Mouse (Mus musculus) gastrocnemius, adult 2 months (tissue): ENCODE results near the gene Zfp511. TPM values are rescaled to one million over a fixed set of nuclear protein-coding genes. Genes with fewer than 3 reads are reported as not detected.

Experiments used
- DNase-seq: peaks from one replicate; pipeline ENCODE4 v3.0.0; 2022
- H3K27ac ChIP-seq: fragments of 200-600 bp; 2 replicates; pipeline ENCODE4 v1.8.1; 2022; ENCODE audit warnings: mild to moderate bottlenecking
- H3K4me3 ChIP-seq: fragments of 200-600 bp; 2 replicates; pipeline ENCODE4 v1.8.1; 2022; ENCODE audit warnings: mild to moderate bottlenecking, moderate library complexity
- CTCF ChIP-seq: fragments of 200-600 bp; IDR thresholded peaks from 2 replicates; pipeline ENCODE4 v1.8.1; 2022; ENCODE audit warnings: antibody characterized with exemption, mild to moderate bottlenecking, moderate library complexity
- intact Hi-C: fragments of 180-260 bp; cut with DNase I; formaldehyde crosslinking; loops from one replicate; pipeline ENCODE4 v1.15.1; 2025
- total RNA-seq, 2 experiments: library from RNA; stranded (reverse); gene quantifications; 2 replicates each; pipeline ENCODE4 v1.2.3; 2021

The Zfp511 gene
- total RNA-seq, 2 experiments from 2014 or later = 8.4 to 8.6 TPM

DNA sequence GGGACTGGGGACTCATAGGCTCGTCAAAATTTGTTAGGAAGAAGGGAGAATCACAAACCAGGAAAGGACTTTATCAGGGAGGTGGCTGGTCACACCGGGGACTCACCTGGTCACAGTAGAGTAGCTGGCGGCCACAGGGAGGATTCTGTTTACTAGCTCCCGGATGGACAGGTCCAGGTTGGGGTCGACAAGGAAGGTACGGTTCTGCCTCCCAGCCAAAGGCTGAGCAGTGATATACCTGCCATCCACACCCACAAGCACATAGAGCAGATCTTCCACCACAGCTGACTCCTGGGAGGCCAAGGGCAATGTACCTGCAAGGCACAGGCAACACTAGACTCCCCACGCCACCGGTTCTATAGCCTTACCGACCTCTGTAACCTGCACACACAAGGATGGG lies 28.4 kb upstream of the Zfp511 start:
- no peak for DNase-seq
- no peak for TF ChIP-seq CTCF
- intact Hi-C loops = no loop called here
- Histone ChIP-seq H3K27ac (no peak overlapping the region), H3K4me3 (no peak overlapping the region)

DNA sequence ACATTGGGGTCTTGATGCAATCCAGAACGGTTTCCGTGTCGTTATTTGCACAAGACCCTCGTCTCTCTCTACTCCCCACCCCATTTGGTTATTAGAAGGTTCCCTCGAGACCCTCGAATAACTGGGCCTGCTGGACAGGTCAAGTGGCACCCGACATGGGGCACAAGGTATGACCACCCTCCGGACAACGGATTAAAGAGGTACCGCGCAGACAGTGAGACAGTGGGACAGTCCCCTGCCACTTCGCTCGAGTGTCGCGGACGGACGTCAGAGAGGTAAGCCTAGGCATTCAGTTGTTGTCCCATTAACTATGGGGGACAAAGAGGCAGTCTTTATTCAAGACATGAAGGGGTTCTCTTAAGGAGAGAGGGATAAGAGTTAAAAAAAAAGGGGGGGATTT lies 24.9 kb upstream of the Zfp511 start:
- no peak for DNase-seq
- TF ChIP-seq CTCF = no peak
- intact Hi-C loops = no loop called here
- Histone ChIP-seq H3K4me3 (no peak overlapping the region), H3K27ac (no peak overlapping the region)

GRCm38 (mm10) chr7:140031771-140032170 lies 4.4 kb upstream of the Zfp511 start:
- DNase-seq = no peak
- no peak overlapping the region for H3K4me3 ChIP-seq

DNA sequence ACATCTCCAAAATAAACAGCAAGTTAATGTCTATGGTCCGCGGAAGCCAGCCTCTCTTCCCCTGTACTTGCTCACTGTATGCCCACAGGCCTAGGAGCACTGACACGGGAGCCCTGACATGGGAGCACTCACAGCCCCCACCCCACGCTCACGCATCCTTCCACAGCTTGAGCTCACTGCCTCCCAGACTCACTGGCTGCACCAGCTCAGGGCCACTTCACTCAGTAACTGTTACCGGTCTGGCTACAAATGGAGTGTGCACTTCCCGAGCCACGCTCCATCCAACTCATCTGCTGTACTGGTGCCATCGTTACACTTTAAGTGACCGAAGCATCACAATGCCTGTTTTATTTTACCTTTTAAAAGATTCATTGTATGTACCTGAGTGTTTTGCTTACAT lies 3.8 kb upstream of the Zfp511 start:
- intact Hi-C loops = no loop called here
- no peak for TF ChIP-seq CTCF
- no peak for DNase-seq
- no peak overlapping the region for H3K27ac ChIP-seq
- H3K4me3 ChIP-seq = no peak overlapping the region

More at GRCm38 (mm10) chr7:140031771-140032170, 4.4 kb upstream of the Zfp511 start:
- intact Hi-C loops = no loop called here
- H3K27ac ChIP-seq = no peak overlapping the region
- no peak for TF ChIP-seq CTCF

- intact Hi-C loops = no loop called here
- no peak overlapping the region for H3K27ac ChIP-seq
- no peak for DNase-seq
- no peak for TF ChIP-seq CTCF
- no peak overlapping the region for H3K4me3 ChIP-seq
Measured at GRCm38 (mm10) chr7:140033386-140033785, 2.8 kb upstream of the Zfp511 start.

DNA sequence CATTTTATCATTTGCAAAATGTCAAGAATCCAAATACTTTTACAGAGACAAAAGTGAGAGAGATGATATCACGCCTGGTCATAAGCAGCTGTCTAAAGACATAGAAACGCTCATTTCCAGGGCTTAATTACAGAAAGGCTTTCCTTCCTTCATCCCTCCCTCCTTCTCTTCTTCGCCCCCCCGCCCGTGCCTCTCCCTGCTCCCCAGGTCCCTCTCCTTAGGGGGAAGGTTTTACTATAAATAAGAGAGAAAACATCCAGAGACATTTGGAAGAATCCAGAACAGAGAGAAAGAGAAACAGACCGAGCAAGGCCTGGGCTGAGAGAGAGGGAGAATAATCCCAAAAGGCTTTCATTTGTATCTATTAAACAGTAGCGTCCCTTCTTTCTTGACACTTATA lies 735 bp upstream of the Zfp511 start:
- no peak for DNase-seq
- H3K27ac ChIP-seq = peak overlapping the region; percentile 97
- TF ChIP-seq CTCF = no peak
- H3K4me3 ChIP-seq = peak overlapping the region; percentile 84
- intact Hi-C loops = loop anchor here (5.0 kb wide), 1 partner anchor 82 kb away; the partner anchor contains the start of genes Echs1 and Paox

DNA sequence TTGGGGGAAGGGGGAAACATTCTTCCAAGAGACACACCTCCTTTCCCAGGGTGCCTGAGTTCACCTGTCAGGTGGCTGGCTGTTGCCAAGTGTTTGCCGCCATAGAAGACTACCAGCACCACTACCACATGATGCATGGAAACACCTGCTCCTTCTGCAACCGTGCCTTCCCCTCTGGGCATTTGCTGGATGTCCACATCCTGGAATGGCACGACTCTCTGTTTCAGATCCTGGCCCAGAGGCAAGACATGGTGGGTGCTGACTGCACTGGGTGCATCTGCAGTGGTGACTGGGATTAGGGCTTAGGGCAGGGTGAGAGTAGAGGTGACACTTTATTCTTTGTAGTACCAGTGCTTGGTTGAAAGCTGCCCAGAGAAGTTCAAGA lies 972 bp downstream of the Zfp511 start:
- intact Hi-C loops = loop anchor here (5.0 kb wide), 1 partner anchor 80 kb away; the partner anchor contains the start of genes Echs1 and Paox
- no peak for DNase-seq
- Histone ChIP-seq H3K4me3 (peak overlapping the region; percentile 84), H3K27ac (no peak overlapping the region)
- TF ChIP-seq CTCF = no peak

DNA sequence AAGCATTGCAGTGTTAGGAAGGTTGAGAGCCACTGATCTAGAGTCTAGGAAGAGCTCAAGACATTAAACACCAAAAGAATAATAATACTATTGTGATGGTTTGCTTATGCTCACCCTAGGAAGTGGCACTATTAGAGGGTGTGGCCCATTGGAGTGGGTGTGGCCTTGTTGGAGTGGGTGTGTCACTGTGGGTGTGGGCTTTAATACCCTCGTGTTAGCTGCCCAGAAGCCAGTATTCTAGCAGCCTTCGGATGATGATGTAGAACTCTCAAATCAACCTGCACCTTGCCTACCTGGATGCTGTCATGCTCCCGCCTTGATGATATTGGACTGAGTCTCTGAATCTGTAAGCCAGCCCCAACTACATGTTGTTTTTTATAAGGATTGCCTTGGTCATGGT lies 6.5 kb downstream of the Zfp511 start:
- intact Hi-C loops = no loop called here

DNA sequence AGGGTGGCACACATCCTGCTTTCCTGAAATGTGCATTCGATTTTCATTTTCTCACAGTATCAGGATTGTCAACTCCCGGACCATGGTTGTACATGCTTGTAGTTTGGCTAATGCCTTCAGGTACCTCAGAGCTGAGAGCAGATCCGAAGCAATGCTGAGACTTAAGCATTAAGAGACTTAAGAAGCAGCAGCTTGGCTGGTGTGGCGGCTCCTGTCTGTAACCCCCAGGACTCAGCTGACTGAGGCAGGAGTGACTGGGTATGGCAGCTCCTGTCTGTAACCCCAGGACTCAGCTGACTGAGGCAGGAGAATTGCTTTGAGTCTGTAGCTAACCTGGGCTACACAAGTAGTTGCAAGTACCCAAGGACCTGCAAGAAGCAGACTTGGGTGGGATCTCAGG lies 9.4 kb downstream of the Zfp511 start:
- no peak for TF ChIP-seq CTCF
- DNase-seq = no peak
- intact Hi-C loops = no loop called here
- Histone ChIP-seq H3K27ac (no peak overlapping the region), H3K4me3 (no peak overlapping the region)

More for the DNA sequence above, 6.5 kb downstream of the Zfp511 start:
- Histone ChIP-seq H3K27ac (no peak overlapping the region), H3K4me3 (no peak overlapping the region)
- no peak for DNase-seq
- no peak for TF ChIP-seq CTCF

DNA sequence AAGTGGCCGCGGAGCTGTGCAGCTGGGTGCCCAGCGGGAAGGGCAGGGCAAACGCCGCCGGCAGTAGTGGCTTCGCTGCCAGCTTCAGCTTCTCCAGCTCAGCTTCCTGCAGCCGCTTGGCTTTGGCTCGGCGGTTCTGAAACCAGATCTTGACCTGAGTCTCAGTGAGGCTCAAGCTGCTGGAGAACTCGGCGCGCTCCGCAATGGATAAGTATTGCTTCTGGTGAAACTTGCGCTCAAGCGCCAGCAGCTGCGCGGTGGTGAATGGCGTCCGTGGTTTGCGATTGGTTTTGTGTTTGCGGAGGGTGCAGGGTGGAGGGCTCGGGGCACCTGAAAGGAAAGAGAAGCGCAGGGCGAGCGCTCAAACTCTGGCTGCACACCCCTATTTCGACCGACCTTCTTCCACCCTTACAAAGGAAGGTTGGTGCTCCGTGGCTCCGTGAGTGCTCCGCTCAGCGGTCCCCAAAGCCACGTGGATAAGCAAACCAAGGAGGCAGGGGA lies 11.7 kb downstream of the Zfp511 start:
- intact Hi-C loops = no loop called here
- DNase-seq = peak; percentile 76
- no peak for TF ChIP-seq CTCF
- Histone ChIP-seq H3K4me3 (peak overlapping the region; percentile 70), H3K27ac (no peak overlapping the region)

- intact Hi-C loops = no loop called here
- no peak for DNase-seq
- no peak for TF ChIP-seq CTCF
Measured at GRCm38 (mm10) chr7:140048361-140049114, 12.3 kb downstream of the Zfp511 start, which contains the start of gene Msx3. Gene Msx3, minus strand, starts transcription at chr7:140049089.

DNA sequence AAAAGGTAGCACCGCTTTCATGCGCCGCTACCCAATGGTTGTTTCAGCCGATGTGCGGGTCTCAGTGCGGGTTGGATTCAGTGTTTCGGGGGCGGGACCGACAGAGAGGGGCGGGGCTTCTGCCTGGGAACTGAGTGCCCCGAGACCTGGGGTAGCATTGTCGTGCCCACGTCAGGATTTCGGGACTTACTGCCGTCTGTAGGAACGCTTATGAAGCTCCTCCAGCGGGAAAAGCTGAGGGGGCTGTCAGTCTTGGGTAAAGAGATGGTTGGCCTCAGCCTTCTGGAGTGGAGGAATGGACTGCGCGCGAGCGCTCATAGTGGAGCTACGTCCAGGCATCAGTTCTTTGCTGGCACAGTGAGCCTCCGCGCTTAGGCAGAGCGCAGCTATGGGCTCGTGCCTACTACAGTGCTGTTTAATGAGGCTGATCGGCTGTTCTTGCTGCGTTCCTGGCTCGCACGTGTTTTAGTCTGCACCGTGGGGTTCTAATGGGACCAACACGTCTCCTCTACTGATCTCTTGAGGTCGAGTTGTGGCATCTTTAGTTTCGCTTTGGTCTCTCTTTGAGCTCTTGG lies 13.0 kb downstream of the Zfp511 start:
- TF ChIP-seq CTCF = no peak
- H3K4me3 ChIP-seq = peak overlapping the region; percentile 70
- intact Hi-C loops = no loop called here
- H3K27ac ChIP-seq = no peak overlapping the region
- peak; percentile 27 for DNase-seq

More at GRCm38 (mm10) chr7:140048361-140049114, 12.3 kb downstream of the Zfp511 start, which contains the start of gene Msx3:
- H3K4me3 ChIP-seq = peak within 1 kb of the TSS; percentile 70
- H3K27ac ChIP-seq = no peak within 1 kb of the TSS

- DNase-seq = no peak
- intact Hi-C loops = no loop called here
Measured at GRCm38 (mm10) chr7:140054124-140054523, 17.9 kb downstream of the Zfp511 start.

More at GRCm38 (mm10) chr7:140054124-140054523, 17.9 kb downstream of the Zfp511 start:
- H3K4me3 ChIP-seq = no peak overlapping the region
- TF ChIP-seq CTCF = no peak
- H3K27ac ChIP-seq = no peak overlapping the region
